Mouse (Mus musculus) embryonic facial prominence, embryonic 11.5 days (tissue): ENCODE results near the gene Nr0b2. TPM values are rescaled to one million over a fixed set of nuclear protein-coding genes. Genes with fewer than 3 reads are reported as not detected.

ENCODE experiments used
- ATAC-seq: fragments of 200-750 bp; cut with Nextera tagmentation; replicated peaks from 2 replicates; pipeline ENCODE4 v1.8.0; 2017; ENCODE audit warnings: low read depth; ENCODE audit not compliant: insufficient number of reproducible peaks, low FRiP score, low TSS enrichment
- DNase-seq: peaks from one replicate; pipeline ENCODE4 v3.0.0-alpha.2; 2015; ENCODE audit warnings: low spot score
- H3K27ac ChIP-seq: fragments of 300-500 bp; sonication (generic); replicated peaks from 2 replicates; pipeline ENCODE4 v1.5.1; 2014; ENCODE audit warnings: mild to moderate bottlenecking, low read depth, low read length, control low read depth
- H3K27me3 ChIP-seq: fragments of 300-500 bp; sonication (generic); 2 replicates; pipeline ENCODE4 v1.6.1; 2014; ENCODE audit warnings: mild to moderate bottlenecking, low read length, moderate library complexity, mixed read lengths; ENCODE audit not compliant: control insufficient read depth, insufficient read depth
- H3K36me3 ChIP-seq: fragments of 300-500 bp; sonication (generic); replicated peaks from 2 replicates; pipeline ENCODE4 v1.6.1; 2014; ENCODE audit warnings: low read depth, mild to moderate bottlenecking, low read length, moderate library complexity, mixed read lengths; ENCODE audit not compliant: control insufficient read depth, insufficient read depth
- H3K4me1 ChIP-seq: fragments of 300-500 bp; sonication (generic); 2 replicates; pipeline ENCODE4 v1.6.1; 2014; ENCODE audit warnings: low read length, mixed read lengths; ENCODE audit not compliant: control insufficient read depth, insufficient read depth
- H3K4me2 ChIP-seq: fragments of 300-500 bp; sonication (generic); 2 replicates; pipeline ENCODE4 v1.6.1; 2014; ENCODE audit warnings: low read depth, mild to moderate bottlenecking, control low read depth, low read length, moderate library complexity
- H3K4me3 ChIP-seq: fragments of 300-500 bp; sonication (generic); 2 replicates; pipeline ENCODE4 v1.5.1; 2014; ENCODE audit warnings: low read depth, low read length, control low read depth
- H3K9ac ChIP-seq: fragments of 300-500 bp; sonication (generic); replicated peaks from 2 replicates; pipeline ENCODE4 v1.6.1; 2014; ENCODE audit warnings: mild to moderate bottlenecking, control low read depth, low read length
- H3K9me3 ChIP-seq: fragments of 300-500 bp; sonication (generic); replicated peaks from 2 replicates; pipeline ENCODE4 v1.6.1; 2016; ENCODE audit warnings: mild to moderate bottlenecking, low read length, inconsistent platforms, mixed read lengths; ENCODE audit not compliant: control insufficient read depth
- WGBS: fragments of 180-500 bp; shearing (Covaris S2); extraction: QIAGEN DNeasy Blood & Tissue Kit; methylation state at CpG from one replicate; pipeline ENCODE4 v1.1.7; 2014; 5-methylcytosine and 5-hydroxymethylcytosine counted together
- polyA plus RNA-seq: library from polyadenylated mRNA; unstranded; fragments of >200 nt; fragmentation: Nextera tagmentation; extraction: Ambion mirVana; gene quantifications from 2 replicates; pipeline ENCODE4 v1.2.1, GENCODE M21; 2014

The Nr0b2 gene
- polyA plus RNA-seq, 1 experiment from 2014 or later: not detected

DNA sequence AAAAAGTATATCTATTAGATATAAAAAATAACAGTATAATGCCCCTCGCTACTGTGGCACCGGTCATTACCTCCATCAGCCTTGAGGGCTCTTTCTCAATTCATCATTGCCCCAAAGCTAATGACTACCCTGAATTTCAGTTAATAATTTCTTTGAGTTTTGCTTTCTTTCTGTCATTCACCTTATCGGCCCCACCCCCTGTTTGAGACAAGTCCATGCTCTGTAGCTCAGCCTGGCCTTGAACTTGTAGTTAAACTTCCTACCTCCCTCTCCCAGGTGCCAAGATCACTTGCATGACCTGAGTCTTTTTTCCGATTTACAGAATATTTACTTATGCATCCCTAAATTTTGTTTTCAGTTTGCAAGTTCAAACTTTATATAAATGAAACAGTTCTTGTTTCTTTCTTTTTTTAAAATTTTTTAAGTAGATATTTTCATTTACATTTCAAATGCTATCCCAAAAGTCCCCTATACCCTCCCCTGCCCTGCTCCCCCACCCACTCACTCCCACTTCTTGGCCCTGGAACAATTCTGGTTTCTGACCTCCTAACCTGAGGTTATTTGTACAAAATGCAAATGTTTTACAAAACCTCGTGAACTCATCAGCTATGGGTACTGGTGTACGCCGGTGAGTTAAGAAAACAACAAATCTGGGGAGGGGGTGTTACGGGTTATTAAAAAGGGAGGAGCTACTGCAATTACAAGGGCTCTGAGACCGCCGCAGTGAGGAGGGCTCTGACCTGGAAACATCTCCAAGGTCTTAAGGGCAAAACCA lies 16.3 kb downstream of the Nr0b2 start:
- H3K36me3 ChIP-seq: no peaks in the 10 kb centered on the region
- no peak for DNase-seq
- no peaks in the 10 kb centered on the region for H3K27me3 ChIP-seq
- no peak for ATAC-seq
- H3K4me1 ChIP-seq: no peaks in the 10 kb centered on the region
- no peak overlapping the region for H3K4me2 ChIP-seq
- 78% methylated on average over 10 of the region's 10 CpGs for WGBS
- no peak overlapping the region for H3K27ac ChIP-seq
- H3K9ac ChIP-seq: no peak overlapping the region
- H3K9me3 ChIP-seq: no peaks in the 10 kb centered on the region
- no peak overlapping the region for H3K4me3 ChIP-seq

DNA sequence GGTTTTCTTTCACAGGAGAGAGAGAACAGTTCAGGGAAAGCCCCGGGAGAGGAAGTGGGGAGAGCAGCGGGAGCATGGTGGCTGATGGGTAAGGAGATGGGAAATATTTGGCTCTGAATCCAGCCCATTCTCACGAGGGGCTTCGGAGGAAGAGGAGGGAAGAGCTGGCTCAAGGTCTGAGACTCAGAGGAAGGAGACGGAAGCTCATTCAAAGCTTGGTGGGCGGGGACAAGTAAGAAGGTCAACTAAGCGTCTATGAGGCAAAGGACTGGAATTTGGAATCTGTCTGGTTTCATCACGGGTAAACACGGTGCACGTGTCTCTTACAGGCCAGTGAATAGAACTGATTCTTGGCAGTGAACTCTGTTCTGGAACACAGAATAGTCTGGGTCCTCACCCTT lies 16.9 kb downstream of the Nr0b2 start:
- Histone ChIP-seq H3K27me3 (no peaks in the 10 kb centered on the region), H3K9ac (no peak overlapping the region), H3K4me1 (no peaks in the 10 kb centered on the region), H3K27ac (no peak overlapping the region), H3K4me2 (no peak overlapping the region), H3K4me3 (no peak overlapping the region), H3K36me3 (no peaks in the 10 kb centered on the region), H3K9me3 (no peaks in the 10 kb centered on the region)
- 58% methylated on average over 10 of the region's 10 CpGs for WGBS
- no peak for ATAC-seq
- DNase-seq: no peak

DNA sequence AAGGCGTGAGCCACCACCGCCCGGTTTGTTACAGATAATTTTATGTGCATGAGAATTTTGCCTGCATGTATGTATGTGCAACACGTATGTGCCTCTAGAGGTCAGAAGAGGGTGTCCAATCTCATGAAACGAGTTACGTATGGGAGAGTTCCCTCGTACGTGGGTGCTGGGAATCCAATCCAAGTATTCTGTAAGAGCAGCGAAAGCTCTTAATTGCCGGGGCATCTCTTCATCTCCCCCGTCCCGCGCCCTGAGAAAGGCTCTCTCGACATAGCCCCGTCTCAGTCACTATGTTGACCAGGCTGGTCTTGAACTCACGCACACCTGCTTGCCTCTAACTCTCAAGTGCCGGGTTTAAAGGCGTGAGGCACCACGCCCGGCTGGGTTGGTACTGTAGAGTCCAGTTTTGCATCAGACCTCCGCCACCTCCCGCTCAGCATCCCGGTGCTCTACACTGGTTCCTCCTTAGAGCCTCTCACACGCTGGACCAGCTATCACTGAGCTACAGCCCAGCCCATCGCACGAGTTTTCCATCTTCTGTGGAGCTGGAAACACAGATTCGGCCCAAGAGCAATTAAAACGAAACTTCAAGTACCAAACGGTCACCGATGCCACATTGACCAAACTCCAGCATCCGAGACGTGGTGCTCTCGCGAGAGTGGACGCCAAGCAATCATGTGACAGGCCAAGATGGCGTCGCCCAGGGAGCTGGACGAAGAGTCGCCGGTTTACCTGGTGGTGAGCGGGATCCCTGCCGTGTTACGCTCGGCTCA lies 21.1 kb downstream of the Nr0b2 start, which contains the start of gene Gpatch3:
Gpatch3 (plus strand) TSS at position 676 of the 773 bp plus-strand sequence.
- Histone ChIP-seq H3K36me3 (no peaks in the 10 kb centered on the region), H3K27me3 (no peaks in the 10 kb centered on the region), H3K9ac (peak within 1 kb of the TSS; percentile 91), H3K4me2 (peak within 1 kb of the TSS; percentile 89), H3K9me3 (no peaks in the 10 kb centered on the region), H3K4me3 (peak within 1 kb of the TSS; percentile 98), H3K4me1 (no peaks in the 10 kb centered on the region), H3K27ac (peak within 1 kb of the TSS; percentile 79)
- DNase-seq: peak; percentile 95
- 8% methylated on average over 44 of the region's 44 CpGs for WGBS
- peak; percentile 77 for ATAC-seq

DNA sequence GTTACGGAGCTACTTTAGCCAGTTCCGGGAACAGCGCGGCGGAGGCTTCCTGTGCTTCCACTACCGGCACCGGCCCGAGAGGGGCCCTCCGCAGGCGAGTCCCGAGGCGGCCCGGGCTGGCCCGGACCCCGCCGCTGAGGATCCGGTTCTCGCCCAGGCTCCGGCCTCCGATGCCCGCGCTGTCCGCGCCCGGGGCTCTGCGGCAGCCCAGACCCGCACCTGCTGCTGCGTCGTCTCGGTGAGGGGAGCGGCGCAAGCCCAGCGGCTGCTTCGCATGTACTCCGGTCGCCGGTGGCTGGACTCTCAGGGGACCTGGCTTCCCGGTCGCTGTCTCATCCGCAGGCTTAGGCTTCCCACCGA lies 21.6 kb downstream of the Nr0b2 start:
- DNase-seq (no peak), ATAC-seq (0 out of 2 replicates have a peak, but pooled peaks have one; percentile 8)
- peak overlapping the region; percentile 91 for H3K9ac ChIP-seq
- H3K4me2 ChIP-seq: peak overlapping the region; percentile 89
- WGBS: under 1% methylated on average over 41 of the region's 41 CpGs
- H3K27ac ChIP-seq: no peak overlapping the region; the same call in 1 of the 2 replicates
- H3K27me3 ChIP-seq: no peaks in the 10 kb centered on the region
- no peaks in the 10 kb centered on the region for H3K4me1 ChIP-seq
- no peaks in the 10 kb centered on the region for H3K9me3 ChIP-seq
- H3K36me3 ChIP-seq: no peaks in the 10 kb centered on the region; the same call in 1 of the 2 replicates
- peak overlapping the region; percentile 98 for H3K4me3 ChIP-seq

DNA sequence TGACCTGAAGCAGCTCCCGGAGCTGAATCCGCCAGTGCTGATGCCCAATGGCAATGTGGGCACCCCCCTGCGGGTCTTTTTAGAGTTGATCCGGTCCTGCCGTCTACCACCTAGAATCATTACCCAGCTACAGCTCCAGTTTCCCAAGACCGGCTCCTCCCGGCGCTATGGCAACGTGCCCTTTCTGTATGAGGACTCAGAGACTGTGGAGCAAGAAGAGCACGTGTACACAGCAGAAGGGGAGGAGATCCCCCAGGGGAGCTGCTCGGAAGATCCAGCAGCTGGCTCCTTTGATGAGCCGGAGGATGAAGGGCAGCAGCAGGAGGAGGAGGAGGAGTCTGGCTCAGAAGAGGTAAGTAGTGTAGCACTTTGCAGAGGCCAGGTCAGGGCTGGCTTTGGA lies 24.8 kb downstream of the Nr0b2 start:
- Histone ChIP-seq H3K4me2 (no peak overlapping the region), H3K36me3 (no peaks in the 10 kb centered on the region; the same call in 1 of the 2 replicates), H3K27me3 (no peaks in the 10 kb centered on the region), H3K4me3 (no peak overlapping the region), H3K4me1 (no peaks in the 10 kb centered on the region), H3K9ac (no peak overlapping the region), H3K27ac (no peak overlapping the region), H3K9me3 (no peaks in the 10 kb centered on the region)
- DNase-seq (no peak), ATAC-seq (no peak)
- WGBS: 75% methylated on average over 12 of the region's 12 CpGs

DNA sequence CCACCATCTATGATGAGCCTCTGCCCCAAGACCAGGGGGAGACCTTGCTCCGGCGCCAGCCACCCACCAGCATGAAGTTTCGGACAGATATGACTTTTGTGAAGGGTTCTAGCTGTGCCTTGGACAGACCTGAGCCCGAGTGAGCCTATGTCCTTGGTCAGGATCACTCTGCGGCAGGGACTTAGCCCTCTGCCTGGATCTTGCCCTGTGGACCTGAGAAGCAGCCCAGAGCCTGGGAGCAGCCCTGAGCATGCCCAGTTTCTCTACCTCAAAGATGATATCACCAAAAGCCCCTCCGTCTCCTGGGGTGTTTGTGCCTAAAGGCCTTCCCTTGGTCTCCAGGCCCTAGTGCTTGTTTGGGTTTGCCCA lies 30.5 kb downstream of the Nr0b2 start:
- ATAC-seq (no peak), DNase-seq (no peak)
- Histone ChIP-seq H3K4me3 (peak overlapping the region; percentile 91), H3K9ac (peak overlapping the region; percentile 84), H3K27me3 (no peaks in the 10 kb centered on the region), H3K9me3 (no peaks in the 10 kb centered on the region), H3K36me3 (peaks cover 2% of the 10 kb centered on the region), H3K27ac (no peak overlapping the region), H3K4me2 (peak overlapping the region; percentile 99), H3K4me1 (peaks cover 4% of the 10 kb centered on the region; the same call in 1 of the 2 replicates)
- whole genome bisulfite sequencing: 63% methylated on average over 6 of the region's 6 CpGs

DNA sequence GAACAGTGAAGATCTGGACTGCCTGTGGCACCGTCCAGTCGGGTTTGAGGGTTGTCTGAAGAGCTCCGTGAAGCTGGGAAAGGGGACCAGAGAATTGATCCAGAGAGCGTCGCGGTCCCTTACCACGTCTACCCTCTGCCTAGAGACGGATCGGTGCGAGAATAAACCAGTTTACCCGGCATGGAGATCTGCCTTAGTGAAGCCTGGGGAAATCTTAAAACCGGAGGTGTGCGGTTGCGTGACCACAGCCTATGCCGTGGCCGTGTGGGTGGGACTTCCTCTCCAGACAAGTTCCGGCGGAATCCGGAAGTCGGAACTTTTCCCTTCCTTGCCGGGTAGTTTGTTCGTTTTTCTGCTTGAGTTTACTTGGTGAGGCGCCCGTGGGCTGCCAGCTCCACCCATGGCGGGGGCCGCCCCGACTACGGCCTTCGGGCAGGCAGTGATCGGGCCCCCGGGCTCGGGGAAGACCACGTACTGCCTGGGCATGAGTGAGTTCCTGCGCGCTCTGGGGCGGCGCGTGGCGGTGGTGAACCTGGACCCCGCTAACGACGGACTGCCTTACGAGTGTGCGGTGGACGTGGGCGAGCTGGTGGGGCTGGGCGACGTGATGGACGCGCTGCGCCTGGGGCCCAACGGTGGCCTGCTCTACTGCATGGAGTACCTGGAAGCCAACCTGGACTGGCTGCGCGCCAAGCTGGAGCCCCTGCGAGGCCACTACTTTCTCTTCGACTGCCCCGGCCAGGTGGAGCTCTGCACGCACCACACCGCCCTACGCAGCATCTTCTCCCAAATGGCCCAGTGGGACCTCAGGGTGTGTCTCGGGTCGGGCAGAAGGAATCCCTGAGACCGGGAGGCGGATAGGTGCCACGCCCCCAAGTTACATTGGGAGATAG lies 31.1 kb downstream of the Nr0b2 start, which contains the start of gene Gpn2:
Gpn2 (plus strand) TSS at position 304 of the 893 bp plus-strand sequence.
- Histone ChIP-seq H3K27ac (peak within 1 kb of the TSS; percentile 41; the same call in 1 of the 2 replicates), H3K27me3 (no peaks in the 10 kb centered on the region), H3K9ac (peak within 1 kb of the TSS; percentile 84), H3K9me3 (no peaks in the 10 kb centered on the region), H3K4me3 (peak within 1 kb of the TSS; percentile 91), H3K36me3 (peaks cover 2% of the 10 kb centered on the region), H3K4me2 (peak within 1 kb of the TSS; percentile 99), H3K4me1 (peaks cover 4% of the 10 kb centered on the region; the same call in 1 of the 2 replicates)
- DNase-seq: peak; percentile 93
- WGBS: 2% methylated on average over 65 of the region's 65 CpGs
- ATAC-seq: peak; percentile 88
